Mouse (Mus musculus) gonadal fat pad, adult 2 months (tissue): ENCODE results near the gene Ms4a8a. TPM values are rescaled to one million over a fixed set of nuclear protein-coding genes. Genes with fewer than 3 reads are reported as not detected.

Experiments
- polyA plus RNA-seq: library from polyadenylated mRNA; depleted of rRNA; stranded (reverse); fragments of >200 nt; gene quantifications from 2 replicates; pipeline ENCODE4 v1.2.3, GENCODE M21; 2012; rRNA removed

The Ms4a8a gene
- polyA plus RNA-seq, 1 experiment, result 6.3 TPM

Other genes with a start within 250 kb of the Ms4a8a start
- 3.9 and 6.3 TPM in 2 replicates for gene Slc15a3, start 241.4 kb downstream of the Ms4a8a start, polyA plus RNA-seq
- gene Tmem132a, start 211.2 kb downstream of the Ms4a8a start, polyA plus RNA-seq, result 15.8 and 16.0 TPM in 2 replicates
- gene Tmem109, start 199.1 kb downstream of the Ms4a8a start, polyA plus RNA-seq, result 130 and 147 TPM in 2 replicates
- gene Prpf19, start 185.9 kb downstream of the Ms4a8a start, polyA plus RNA-seq, result 185 and 229 TPM in 2 replicates
- gene Zp1, start 160.5 kb downstream of the Ms4a8a start, polyA plus RNA-seq, result not detected in 2 replicates
- 0.14 TPM in 1 of 2 replicates, not detected in the other for gene Ptgdr2, start 143.9 kb downstream of the Ms4a8a start, polyA plus RNA-seq
- 4.8 and 6.5 TPM in 2 replicates for gene Ccdc86, start 131.8 kb downstream of the Ms4a8a start, polyA plus RNA-seq
- gene Ms4a10, start 106.4 kb downstream of the Ms4a8a start, polyA plus RNA-seq, result 0.15 and 0.46 TPM in 2 replicates
- not detected in 2 replicates for gene Ms4a15, start 87.9 kb downstream of the Ms4a8a start, polyA plus RNA-seq
- gene Ms4a18, start 63.1 kb downstream of the Ms4a8a start, polyA plus RNA-seq, result not detected in 2 replicates
- 0.66 and 1.0 TPM in 2 replicates for gene 1700017D01Rik, start 49.8 kb upstream of the Ms4a8a start, polyA plus RNA-seq
- gene 1700025F22Rik, start 84.2 kb upstream of the Ms4a8a start, polyA plus RNA-seq, result not detected in 2 replicates
- gene Ms4a13, start 115.6 kb upstream of the Ms4a8a start, polyA plus RNA-seq, result 0.11 and 0.37 TPM in 2 replicates
- gene Ms4a12, start 151.3 kb upstream of the Ms4a8a start, polyA plus RNA-seq, result not detected in 2 replicates
- gene Ms4a1, start 185.1 kb upstream of the Ms4a8a start, polyA plus RNA-seq, result 0.20 and 0.26 TPM in 2 replicates
- gene Ms4a5, start 202.8 kb upstream of the Ms4a8a start, polyA plus RNA-seq, result 0.22 and 1.2 TPM in 2 replicates
- 1.0 and 1.1 TPM in 2 replicates for gene Ms4a14, start 233.4 kb upstream of the Ms4a8a start, polyA plus RNA-seq